Mouse (Mus musculus) lung, adult 2 months (tissue): Measurements from ENCODE around the gene Cpz. TPM values are rescaled to one million over a fixed set of nuclear protein-coding genes. Genes with fewer than 3 reads are reported as not detected.

Experiments
- DNase-seq: peaks from one replicate; pipeline ENCODE4 v3.0.0; 2022
- H3K4me1 ChIP-seq: fragments of 200-500 bp; 2 replicates; pipeline ENCODE4 v1.6.1; 2011; ENCODE audit warnings: low read length; ENCODE audit not compliant: control insufficient read depth, insufficient read depth
- H3K4me3 ChIP-seq: fragments of 200-500 bp; replicated peaks from 2 replicates; pipeline ENCODE3; 2011; ENCODE audit warnings: low read depth, mild to moderate bottlenecking, control low read depth, low read length; ENCODE audit errors: extremely low read depth
- CTCF ChIP-seq: fragments of 200-500 bp; IDR thresholded peaks from 2 replicates; pipeline ENCODE4 v1.5.1; 2011; ENCODE audit warnings: mild to moderate bottlenecking, low read length, control low read depth; ENCODE audit not compliant: insufficient read depth
- POLR2A ChIP-seq: fragments of 200-500 bp; IDR thresholded peaks from 2 replicates; pipeline ENCODE4 v1.6.1; 2011; ENCODE audit warnings: low read depth, mild to moderate bottlenecking, control low read depth, low read length, borderline replicate concordance; ENCODE audit errors: extremely low read depth
- WGBS: fragments of 180-500 bp; shearing (Covaris S2); methylation state at CpG from one replicate; pipeline ENCODE4 v1.1.7; 2018; 5-methylcytosine and 5-hydroxymethylcytosine counted together
- polyA plus RNA-seq: library from polyadenylated mRNA; depleted of rRNA; stranded (reverse); fragments of >200 nt; gene quantifications from 2 replicates; pipeline ENCODE4 v1.2.3, GENCODE M21; 2012; rRNA removed

Gene Cpz
- polyA plus RNA-seq, 1 experiment = 6.0 TPM

GRCm38 (mm10) chr5:35454187-35454800 is 71.2 kb downstream of the Cpz start:
- Histone ChIP-seq H3K4me1 (no peaks in the 10 kb centered on the region), H3K4me3 (no peak overlapping the region)
- no peak for DNase-seq
- 54% methylated on average over 17 of the region's 17 CpGs for WGBS
- no peak for TF ChIP-seq POLR2A
- TF ChIP-seq CTCF = no peak

Other genes with a start within 250 kb of the Cpz start
- gene Adra2c, start 247.4 kb downstream of the Cpz start, polyA plus RNA-seq = 0.07 and 0.14 TPM in 2 replicates
- not detected in 2 replicates for gene Hmx1, start 136.6 kb downstream of the Cpz start, polyA plus RNA-seq
- gene Trmt44, start 49.4 kb upstream of the Cpz start, polyA plus RNA-seq = 4.2 and 4.5 TPM in 2 replicates
- gene Acox3, start 57.3 kb upstream of the Cpz start, polyA plus RNA-seq = 42.8 and 53.8 TPM in 2 replicates
- gene Htra3, start 154.1 kb upstream of the Cpz start, polyA plus RNA-seq = 59.4 and 80.1 TPM in 2 replicates
- 38.3 and 39.4 TPM in 2 replicates for gene Sh3tc1, start 214.3 kb upstream of the Cpz start, polyA plus RNA-seq
- gene Ablim2, start 232.2 kb upstream of the Cpz start, polyA plus RNA-seq = 12.9 and 16.9 TPM in 2 replicates